Mouse (Mus musculus): ENCODE results near the gene Prap1. TPM values are rescaled to one million over a fixed set of nuclear protein-coding genes. Genes with fewer than 3 reads are reported as not detected.

Gene Prap1
- total RNA-seq (2015; ENCODE audit: low replicate concordance) (not detected in 2 replicates), total RNA-seq (2017; ENCODE audit: low replicate concordance) (not detected in 2 replicates)

- no peak for ATAC-seq (replicated peaks; ENCODE audit: low FRiP score, poor library complexity, severe bottlenecking)
These were observed at the start of gene Prap1 for GRCm38 (mm10) chr7:140092924-140093528. Gene Prap1 (plus strand): TSS chr7:140093395.

- ATAC-seq (replicated peaks; ENCODE audit: low FRiP score, poor library complexity, severe bottlenecking): no peak
These were observed 47.6 kb upstream of the Prap1 start for GRCm38 (mm10) chr7:140045546-140045945.

GRCm38 (mm10) chr7:140047811-140048311, 45.3 kb upstream of the Prap1 start:
- ATAC-seq (replicated peaks; ENCODE audit: low FRiP score, poor library complexity, severe bottlenecking): no peak

- no peak for ATAC-seq (replicated peaks; ENCODE audit: low FRiP score, poor library complexity, severe bottlenecking)
These were observed 44.7 kb upstream of the Prap1 start, which contains the start of gene Msx3 for GRCm38 (mm10) chr7:140048361-140049114. Gene Msx3 (minus strand): TSS chr7:140049089.

DNA sequence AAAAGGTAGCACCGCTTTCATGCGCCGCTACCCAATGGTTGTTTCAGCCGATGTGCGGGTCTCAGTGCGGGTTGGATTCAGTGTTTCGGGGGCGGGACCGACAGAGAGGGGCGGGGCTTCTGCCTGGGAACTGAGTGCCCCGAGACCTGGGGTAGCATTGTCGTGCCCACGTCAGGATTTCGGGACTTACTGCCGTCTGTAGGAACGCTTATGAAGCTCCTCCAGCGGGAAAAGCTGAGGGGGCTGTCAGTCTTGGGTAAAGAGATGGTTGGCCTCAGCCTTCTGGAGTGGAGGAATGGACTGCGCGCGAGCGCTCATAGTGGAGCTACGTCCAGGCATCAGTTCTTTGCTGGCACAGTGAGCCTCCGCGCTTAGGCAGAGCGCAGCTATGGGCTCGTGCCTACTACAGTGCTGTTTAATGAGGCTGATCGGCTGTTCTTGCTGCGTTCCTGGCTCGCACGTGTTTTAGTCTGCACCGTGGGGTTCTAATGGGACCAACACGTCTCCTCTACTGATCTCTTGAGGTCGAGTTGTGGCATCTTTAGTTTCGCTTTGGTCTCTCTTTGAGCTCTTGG, 44.0 kb upstream of the Prap1 start:
- no peak for ATAC-seq (replicated peaks; ENCODE audit: low FRiP score, poor library complexity, severe bottlenecking)

DNA sequence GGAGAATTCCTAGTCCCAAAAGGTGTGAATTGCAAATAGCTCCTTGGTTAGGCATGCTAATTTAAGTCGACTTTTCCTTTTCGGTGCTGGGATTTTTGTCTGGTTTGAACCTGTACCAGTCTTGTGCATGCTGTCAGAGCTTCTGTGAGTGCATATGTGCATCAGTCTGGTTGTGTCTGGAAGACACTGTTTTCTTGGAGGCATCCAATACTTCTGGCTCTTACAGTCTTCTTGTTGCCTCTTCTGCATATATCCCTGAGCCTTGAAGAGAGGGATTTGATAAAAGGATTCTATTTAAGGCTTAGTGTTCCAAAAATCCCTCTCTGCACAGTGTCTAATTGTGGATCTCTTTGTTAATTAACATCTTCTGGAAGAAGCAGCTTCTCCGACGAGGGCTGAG, 39.1 kb upstream of the Prap1 start:
- ATAC-seq (replicated peaks; ENCODE audit: low FRiP score, poor library complexity, severe bottlenecking): no peak

GRCm38 (mm10) chr7:140057413-140058407, 35.5 kb upstream of the Prap1 start:
- ATAC-seq (replicated peaks; ENCODE audit: low FRiP score, poor library complexity, severe bottlenecking): no peak

- ATAC-seq (replicated peaks; ENCODE audit: low FRiP score, poor library complexity, severe bottlenecking): no peak
These were observed 34.7 kb upstream of the Prap1 start for GRCm38 (mm10) chr7:140058528-140058927.

DNA sequence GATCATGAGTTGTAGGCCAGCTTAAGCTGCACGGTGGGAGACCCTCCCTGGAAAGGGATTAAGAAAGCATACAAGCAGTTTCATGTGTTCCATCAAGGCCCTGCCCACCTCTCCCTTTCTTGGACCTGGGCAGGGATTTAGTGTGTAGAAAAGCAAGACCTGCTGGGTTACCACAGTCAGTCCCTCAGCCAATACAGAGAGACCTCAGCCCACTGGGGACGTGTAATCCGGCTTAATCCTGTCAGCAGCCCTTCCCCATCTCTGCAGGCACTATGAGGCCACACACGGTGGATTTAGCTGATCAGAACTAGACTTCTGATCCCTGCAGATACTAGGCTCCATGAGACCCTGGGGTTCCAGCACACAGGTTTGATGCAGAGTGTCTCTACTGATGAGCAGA, 33.6 kb upstream of the Prap1 start:
- ATAC-seq (replicated peaks; ENCODE audit: low FRiP score, poor library complexity, severe bottlenecking): no peak

- ATAC-seq (replicated peaks; ENCODE audit: low FRiP score, poor library complexity, severe bottlenecking): no peak
These were observed 32.0 kb upstream of the Prap1 start for GRCm38 (mm10) chr7:140060936-140061831.

DNA sequence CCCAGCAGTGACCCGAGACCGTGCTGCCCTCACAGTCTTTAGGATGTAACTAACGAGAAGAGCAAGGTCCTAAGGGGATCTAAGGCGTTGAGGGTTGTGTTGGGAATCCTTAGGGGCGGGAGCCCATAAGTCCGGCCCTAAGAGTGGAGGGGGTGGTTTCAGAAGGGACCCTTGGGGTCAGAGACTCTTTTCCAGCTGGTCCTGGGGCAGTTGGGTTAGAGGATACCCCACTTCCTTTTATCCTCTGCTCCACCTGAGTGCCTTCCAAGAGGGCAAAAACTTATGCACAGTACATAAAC, 31.4 kb upstream of the Prap1 start:
- ATAC-seq (replicated peaks; ENCODE audit: low FRiP score, poor library complexity, severe bottlenecking): no peak

DNA sequence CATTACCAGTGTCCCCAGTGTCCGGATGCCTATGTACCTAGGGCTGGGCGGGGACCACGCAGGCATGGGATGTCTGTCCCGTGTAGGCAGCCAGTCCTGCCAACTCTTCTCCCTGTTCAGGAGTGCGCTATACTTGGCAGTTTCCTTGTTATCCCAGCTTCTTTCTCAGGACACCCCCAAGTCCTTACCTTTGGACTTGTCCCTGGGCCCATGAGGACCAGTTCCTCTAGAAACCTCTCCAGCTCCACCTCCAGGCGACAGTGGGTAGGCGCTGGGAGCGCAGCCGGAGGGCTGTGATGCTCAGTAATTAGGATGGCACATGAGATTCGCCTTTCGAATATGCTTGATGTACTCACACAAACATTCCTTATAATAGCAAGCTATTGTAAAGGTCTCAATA, 30.9 kb upstream of the Prap1 start:
- ATAC-seq (replicated peaks; ENCODE audit: low FRiP score, poor library complexity, severe bottlenecking): no peak

DNA sequence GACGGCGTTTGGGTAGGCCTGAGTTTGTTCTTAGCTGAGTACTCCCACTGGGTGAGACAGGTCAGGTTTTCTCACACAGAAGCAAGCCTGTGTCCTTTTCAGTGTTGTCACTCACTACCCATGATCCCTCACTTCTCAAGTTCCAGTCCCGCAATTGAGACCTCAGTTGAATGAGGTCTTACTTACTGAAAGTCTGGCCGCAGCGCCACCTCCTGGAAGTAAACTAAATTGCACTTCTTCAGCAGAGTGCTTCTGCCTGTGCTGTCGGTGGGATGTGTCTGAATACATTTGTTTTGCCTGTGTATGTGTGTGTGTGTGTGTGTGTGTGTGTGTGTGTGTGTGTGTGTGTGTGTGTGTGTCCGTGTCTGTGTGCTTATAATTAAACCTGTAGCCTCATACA, 30.1 kb upstream of the Prap1 start:
- no peak; the same call in 1 of the 2 replicates for ATAC-seq (replicated peaks; ENCODE audit: low FRiP score, poor library complexity, severe bottlenecking)

GRCm38 (mm10) chr7:140067397-140067796, 25.8 kb upstream of the Prap1 start:
- no peak for ATAC-seq (replicated peaks; ENCODE audit: low FRiP score, poor library complexity, severe bottlenecking)

DNA sequence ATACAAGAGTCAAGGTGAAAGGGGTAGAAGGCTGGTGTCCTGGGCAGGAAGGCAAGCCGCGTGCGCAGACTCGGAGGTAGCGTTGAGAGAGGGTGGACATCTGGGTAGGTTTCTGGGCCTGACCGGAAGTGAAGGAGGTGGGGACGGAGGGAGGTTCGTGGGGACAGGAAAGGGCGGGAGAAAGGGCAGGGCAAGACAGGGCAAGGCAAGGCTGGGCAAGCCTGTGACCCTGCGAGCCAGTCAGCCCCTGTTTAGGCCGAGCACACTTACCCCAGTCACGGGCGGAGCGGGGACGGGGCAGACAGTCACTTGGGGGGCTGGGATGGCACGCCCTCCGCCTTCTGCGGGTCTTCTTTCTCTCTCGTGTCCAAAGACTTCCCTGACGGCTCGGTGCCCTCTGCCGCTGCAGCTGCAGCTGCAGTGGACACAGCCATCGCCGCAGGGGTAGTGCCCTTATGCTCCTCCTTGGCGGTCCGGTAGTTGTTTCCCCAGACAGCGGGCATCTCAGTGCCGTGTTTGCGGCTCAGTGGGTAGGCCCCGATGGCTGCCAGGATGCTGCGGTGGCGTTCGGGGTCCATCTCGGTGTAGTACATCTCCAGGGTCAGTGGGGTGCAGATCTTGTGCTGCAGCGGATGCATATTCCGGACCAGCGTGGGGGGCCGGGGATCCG, 23.0 kb upstream of the Prap1 start:
- ATAC-seq (replicated peaks; ENCODE audit: low FRiP score, poor library complexity, severe bottlenecking): no peak

- ATAC-seq (replicated peaks; ENCODE audit: low FRiP score, poor library complexity, severe bottlenecking): no peak
These were observed 15.5 kb upstream of the Prap1 start for GRCm38 (mm10) chr7:140077698-140078097.

DNA sequence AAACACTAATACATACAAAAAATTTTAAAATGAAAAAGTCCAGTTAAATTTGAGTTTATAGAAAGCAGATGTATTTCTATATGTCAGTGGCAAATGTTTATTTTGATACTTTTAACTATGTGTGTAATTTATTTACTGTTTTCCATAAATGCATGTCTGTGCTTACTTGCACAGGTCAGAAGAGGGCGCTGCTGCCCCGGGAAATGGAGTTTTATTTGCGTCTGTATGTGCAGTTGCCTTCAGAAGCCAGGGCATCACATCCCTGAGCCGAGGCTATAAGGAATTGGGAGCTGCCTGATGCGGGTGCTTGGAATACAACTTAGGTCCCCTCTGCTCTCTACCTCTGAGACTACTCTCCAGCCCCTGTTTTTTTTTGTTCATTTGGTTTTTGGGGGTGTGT, 14.5 kb upstream of the Prap1 start:
- ATAC-seq (replicated peaks; ENCODE audit: low FRiP score, poor library complexity, severe bottlenecking): no peak

DNA sequence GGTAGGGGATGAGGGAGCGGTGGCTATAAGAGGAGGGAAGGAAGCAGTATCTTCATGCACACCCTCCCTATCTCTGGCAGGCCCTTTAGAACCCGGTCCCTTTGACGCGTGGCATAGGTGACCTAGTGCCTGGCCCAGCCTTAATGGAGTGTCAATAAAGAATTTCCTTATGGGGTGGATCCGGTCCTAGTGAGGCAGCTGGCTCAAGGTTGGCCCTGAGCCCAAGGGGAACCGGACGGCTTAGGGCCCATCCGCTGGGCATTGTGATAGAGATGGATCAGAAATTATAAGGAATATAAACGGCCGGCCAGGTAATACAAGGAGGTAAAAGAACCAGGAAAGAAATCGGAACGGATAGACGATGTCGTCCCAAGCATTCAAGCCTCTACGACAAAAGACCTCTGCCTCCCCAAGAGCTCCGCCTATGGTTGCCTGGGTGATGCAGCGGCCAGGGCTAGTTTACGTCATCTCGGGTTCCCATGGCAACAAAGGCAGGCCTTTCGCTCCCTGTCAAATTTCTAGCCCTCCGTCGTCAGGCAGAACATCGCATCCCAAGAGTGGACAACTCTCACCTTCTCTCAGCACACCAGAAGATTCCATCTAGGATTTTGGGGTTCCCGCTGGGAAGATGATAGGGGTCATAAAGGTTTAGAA, 12.6 kb upstream of the Prap1 start:
- no peak for ATAC-seq (replicated peaks; ENCODE audit: low FRiP score, poor library complexity, severe bottlenecking)

Data from erythroblast, adult 5-6 weeks (primary cell).